In the genomic region with DNA sequence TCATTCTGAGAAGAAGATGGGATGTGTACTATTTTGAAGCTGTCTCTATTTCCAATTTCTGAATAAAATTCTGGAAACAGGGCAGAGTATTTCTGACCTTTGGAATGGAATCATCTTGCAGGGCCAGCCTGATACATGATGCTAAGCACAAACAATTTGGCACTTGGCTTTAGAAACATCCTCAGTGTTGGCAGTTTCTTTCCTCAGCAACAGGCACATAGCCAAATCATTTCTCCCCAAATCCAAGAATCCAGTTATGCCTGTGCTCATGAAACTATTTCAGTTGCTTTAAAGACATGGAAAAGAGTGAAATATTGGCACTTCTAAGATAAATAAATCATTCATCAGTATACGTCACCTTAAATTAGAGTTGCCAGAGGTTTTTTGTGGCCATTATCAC, we compare ENCODE assay signal across 19 mouse cellular contexts. TPM values are rescaled to one million over a fixed set of nuclear protein-coding genes. Genes with fewer than 3 reads are reported as not detected.
A peak's percentile ranks its signal among the peaks of the same experiment; 100 is the strongest.
DNase-seq lines count a peak whose midpoint lies in the region; ATAC-seq and TF ChIP-seq lines count a peak whose summit lies in the region.
"Had no signal": no experiment of that assay in that cellular context is flagged by ENCODE, and none has a peak within 500 bp of the region (broad histone marks: within the 10 kb centered on the region; RNA-seq: fewer than 3 reads in every experiment).

No protein-coding gene starts in this region.

- no peak overlapping the region for H3K4me2 ChIP-seq in lung, postnatal 0 days (replicated peaks; ENCODE audit: low read depth, low read length)
- H3K4me2 ChIP-seq: heart, embryonic 15.5 days; intestine, embryonic 15.5 days; liver, embryonic 11.5 days; midbrain, embryonic 12.5 days had no signal

- TF ChIP-seq CTCF in lung, postnatal 0 days (IDR thresholded peaks at IDR 0.05) = no peak

- H3K4me1 ChIP-seq in lung, postnatal 0 days (ENCODE audit: insufficient read depth, low read depth, low read length) = no peaks in the 10 kb centered on the region
- H3K4me1 ChIP-seq: heart, embryonic 15.5 days; intestine, embryonic 15.5 days; midbrain, embryonic 12.5 days had no signal

- no peaks in the 10 kb centered on the region for H3K36me3 ChIP-seq in lung, postnatal 0 days (ENCODE audit: insufficient read depth, low read length)
- H3K36me3 ChIP-seq: heart, embryonic 15.5 days; intestine, embryonic 15.5 days; midbrain, embryonic 12.5 days had no signal

- no peak overlapping the region for H3K4me3 ChIP-seq in lung, postnatal 0 days (ENCODE audit: low read depth, low read length)
- H3K4me3 ChIP-seq: heart, embryonic 15.5 days; intestine, embryonic 15.5 days; midbrain, embryonic 12.5 days had no signal

- no peak overlapping the region for H3K27ac ChIP-seq in lung, postnatal 0 days (ENCODE audit: low read length)
- H3K27ac ChIP-seq: heart, embryonic 15.5 days; intestine, embryonic 15.5 days; kidney, postnatal 0 days; macrophage; midbrain, embryonic 12.5 days; stomach, postnatal 0 days had no signal

- TF ChIP-seq EP300 in lung, postnatal 0 days (IDR thresholded peaks at IDR 0.05) = no peak

- no peaks in the 10 kb centered on the region for H3K27me3 ChIP-seq in lung, postnatal 0 days (replicated peaks; ENCODE audit: insufficient read depth, low read length)
- H3K27me3 ChIP-seq: heart, embryonic 15.5 days; intestine, embryonic 15.5 days; midbrain, embryonic 12.5 days had no signal

- H3K9me3 ChIP-seq in lung, postnatal 0 days (ENCODE audit: low read length) = no peaks in the 10 kb centered on the region
- H3K9me3 ChIP-seq: heart, embryonic 15.5 days; intestine, embryonic 15.5 days; midbrain, embryonic 12.5 days had no signal

- H3K9ac ChIP-seq in lung, postnatal 0 days (replicated peaks; ENCODE audit: low read depth) = no peak overlapping the region
- H3K9ac ChIP-seq: heart, embryonic 15.5 days; intestine, embryonic 15.5 days; midbrain, embryonic 12.5 days had no signal

- WGBS in lung, postnatal 0 days = 75% methylated on average over 1 of the region's 1 CpGs

- DNase-seq in frontal cortex, postnatal 14 days (ENCODE audit: low spot score in 2 of 2) = no peak
- DNase-seq in lung, postnatal 25 days (ENCODE audit: low spot score) = peak; percentile 3
- no peak for DNase-seq in lung, postnatal 0 days (ENCODE audit: low spot score)
- peak; percentile 20 for DNase-seq in cerebellum, adult 8-10 months
- no peak for DNase-seq in thymus, postnatal 4 days
- DNase-seq in adrenal gland, postnatal 4 days (ENCODE audit: low spot score in 2 of 2) = no peak
- DNase-seq: adrenal gland, adult 2 months; embryo, embryonic 11 days; heart, adult 11 months; left cerebral cortex, postnatal 4 days; thymus, postnatal 36 days had no signal

- peak; percentile 51 for ATAC-seq in frontal cortex, adult (ENCODE audit: low TSS enrichment)
- ATAC-seq in lung, postnatal 0 days = no peak
- ATAC-seq: intestine, embryonic 15.5 days had no signal

RNA-seq across cellular contexts. Expression of a gene that starts 57.8 kb away (rescaled TPM):
- 51.1 and 64.5 TPM in 2 replicates for polyA plus RNA-seq in lung, postnatal 0 days (2015; fragmentation: Nextera tagmentation; extraction: Ambion mirVana)
- total RNA-seq in adrenal gland, postnatal 4 days (2021) = 10 to 100 TPM; 15.9 to 19.7 TPM

Comparison
In these comparisons a context has a peak if more than half of its experiments do, and no peak if none do; other contexts are left out.
1. DNase-seq: peak in lung, postnatal 25 days (single experiment) and cerebellum, adult 8-10 months (single experiment); none in frontal cortex, postnatal 14 days (0 of 2), lung, postnatal 0 days (single experiment), thymus, postnatal 4 days (single experiment) and adrenal gland, postnatal 4 days (0 of 2).